Mouse (Mus musculus) brain, embryonic 14.5 days (tissue): Measurements from ENCODE around the gene Yjefn3. TPM values are rescaled to one million over a fixed set of nuclear protein-coding genes. Genes with fewer than 3 reads are reported as not detected.

ENCODE experiments used
- DNase-seq: peaks from one replicate; pipeline ENCODE4 v3.0.0-alpha.2; 2011; ENCODE audit warnings: low read depth
- CTCF ChIP-seq: fragments of 200-500 bp; IDR thresholded peaks from 2 replicates; pipeline ENCODE4 v1.5.1; 2012; ENCODE audit warnings: inconsistent platforms, mild to moderate bottlenecking, moderate library complexity, borderline replicate concordance; ENCODE audit not compliant: insufficient read depth, insufficient read length; ENCODE audit errors: extremely low read depth
- POLR2A ChIP-seq: fragments of 200-500 bp; IDR thresholded peaks from 2 replicates; pipeline ENCODE4 v1.6.1; 2012; ENCODE audit warnings: mild to moderate bottlenecking, inconsistent platforms, borderline replicate concordance; ENCODE audit not compliant: poor library complexity, insufficient read depth, insufficient read length, severe bottlenecking; ENCODE audit errors: extremely low read depth
- polyA plus RNA-seq: library from polyadenylated mRNA; depleted of rRNA; stranded (reverse); fragments of >200 nt; gene quantifications from 2 replicates; pipeline ENCODE4 v1.2.3, GENCODE M21; 2012

Gene Yjefn3
- polyA plus RNA-seq, 1 experiment = 12.6 TPM

DNA sequence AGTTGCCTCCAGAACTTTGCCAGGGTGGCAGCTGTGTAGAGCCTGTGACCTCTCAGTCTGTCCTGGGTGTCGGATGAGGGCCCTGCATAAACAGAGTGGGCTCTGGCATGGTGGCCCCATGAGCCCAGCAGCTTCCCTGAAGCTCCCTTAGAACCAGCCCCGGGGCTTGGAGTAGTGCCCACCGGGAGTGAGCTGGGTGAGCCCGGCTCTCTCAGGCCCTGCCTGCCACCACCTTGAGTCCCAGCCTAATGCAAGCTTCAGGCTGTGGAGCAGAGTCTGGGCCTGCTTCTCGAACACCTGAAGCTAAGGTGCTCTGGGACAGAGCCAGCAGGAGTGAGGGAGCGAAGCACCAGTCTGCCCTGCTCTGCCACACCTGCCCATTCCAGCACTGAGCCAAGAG, 31.6 kb downstream of the Yjefn3 start:
- DNase-seq = no peak
- TF ChIP-seq POLR2A = no peak
- TF ChIP-seq CTCF = no peak

DNA sequence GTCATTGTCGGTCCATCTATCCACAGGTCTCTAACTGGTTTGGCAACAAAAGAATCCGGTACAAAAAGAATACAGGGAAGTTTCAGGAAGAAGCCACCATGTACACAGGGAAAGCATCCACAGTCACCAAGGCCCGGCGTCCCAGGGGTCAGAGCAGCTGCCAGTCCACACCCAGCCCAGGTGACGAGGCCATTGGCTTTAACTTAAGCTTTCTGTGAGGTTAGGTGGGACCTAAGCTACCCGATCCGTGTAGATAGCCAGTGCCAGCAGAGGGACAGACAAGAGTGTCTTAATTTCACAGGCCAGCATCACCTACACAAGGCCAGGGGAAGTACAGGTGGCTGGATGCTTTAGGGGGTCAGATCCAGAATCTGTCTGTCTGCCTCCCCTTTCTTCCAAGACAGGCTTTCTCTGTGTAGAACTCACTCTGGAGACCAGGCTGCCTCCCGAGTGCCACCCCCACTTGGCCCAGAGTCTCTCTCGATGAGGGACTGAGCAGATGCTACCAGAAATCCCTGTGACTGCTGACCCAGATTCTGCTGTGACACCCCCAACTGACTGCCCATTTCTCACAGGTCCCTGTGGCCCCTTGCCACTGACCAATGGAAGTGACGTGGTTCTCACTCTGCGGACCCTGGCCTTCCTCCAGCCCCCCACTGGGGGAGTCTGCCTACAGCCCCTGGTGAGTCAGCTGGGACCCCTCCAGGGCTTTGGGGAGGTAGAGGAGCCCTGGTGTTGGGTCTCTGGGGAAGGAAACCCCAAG, 32.3 kb downstream of the Yjefn3 start:
- TF ChIP-seq CTCF = no peak
- TF ChIP-seq POLR2A = no peak
- DNase-seq = no peak

DNA sequence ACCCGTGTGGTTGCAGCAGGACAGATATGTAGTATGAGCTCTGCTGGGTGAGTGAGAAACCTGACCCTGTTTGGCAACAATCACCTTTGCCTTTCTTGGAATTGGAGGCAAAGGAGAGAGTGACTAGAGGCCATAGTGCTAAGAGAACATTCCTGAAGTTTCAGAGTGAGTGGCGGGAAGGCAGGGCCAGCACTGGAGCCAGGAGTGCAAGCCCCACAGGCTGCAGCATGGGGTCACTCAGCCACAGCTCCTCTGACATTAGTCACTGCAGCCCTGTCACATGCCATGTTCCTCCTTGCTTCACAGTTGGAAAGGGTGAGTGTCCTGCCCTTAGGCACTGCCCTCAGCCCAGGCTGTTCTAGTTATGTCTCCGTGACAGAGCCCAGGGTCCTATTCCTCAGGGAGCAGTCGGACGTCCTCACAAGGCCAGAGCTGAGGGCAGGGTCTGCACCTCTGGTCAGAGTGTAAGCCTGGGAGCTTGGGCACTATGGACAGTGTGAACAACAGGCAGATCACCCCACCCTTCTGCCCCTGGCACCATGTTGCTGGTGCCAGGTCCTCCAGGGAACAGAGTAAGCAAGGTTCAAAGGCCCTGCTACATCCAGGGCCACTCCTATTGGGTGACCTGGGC, 34.7 kb downstream of the Yjefn3 start:
- DNase-seq = no peak
- no peak for TF ChIP-seq POLR2A
- no peak for TF ChIP-seq CTCF

DNA sequence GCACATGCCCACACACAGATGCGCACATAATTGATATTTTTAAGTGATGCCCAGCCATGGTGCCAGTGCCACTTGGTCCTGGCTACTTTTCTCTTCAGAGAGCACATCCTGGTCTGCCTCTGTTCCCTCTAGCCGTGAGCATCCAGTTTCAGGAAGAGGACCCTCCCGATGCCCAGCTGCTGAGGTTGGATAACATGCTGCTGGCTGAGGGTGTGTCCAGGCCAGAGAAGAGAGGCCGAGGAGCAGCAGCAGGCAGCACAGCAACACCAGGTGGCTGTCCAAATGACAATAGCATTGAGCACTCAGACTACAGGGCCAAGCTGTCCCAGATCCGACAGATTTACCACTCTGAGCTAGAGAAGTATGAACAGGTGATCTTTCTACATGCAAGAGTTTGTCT, 38.3 kb downstream of the Yjefn3 start:
- DNase-seq = no peak
- TF ChIP-seq POLR2A (no peak), CTCF (no peak)

DNA sequence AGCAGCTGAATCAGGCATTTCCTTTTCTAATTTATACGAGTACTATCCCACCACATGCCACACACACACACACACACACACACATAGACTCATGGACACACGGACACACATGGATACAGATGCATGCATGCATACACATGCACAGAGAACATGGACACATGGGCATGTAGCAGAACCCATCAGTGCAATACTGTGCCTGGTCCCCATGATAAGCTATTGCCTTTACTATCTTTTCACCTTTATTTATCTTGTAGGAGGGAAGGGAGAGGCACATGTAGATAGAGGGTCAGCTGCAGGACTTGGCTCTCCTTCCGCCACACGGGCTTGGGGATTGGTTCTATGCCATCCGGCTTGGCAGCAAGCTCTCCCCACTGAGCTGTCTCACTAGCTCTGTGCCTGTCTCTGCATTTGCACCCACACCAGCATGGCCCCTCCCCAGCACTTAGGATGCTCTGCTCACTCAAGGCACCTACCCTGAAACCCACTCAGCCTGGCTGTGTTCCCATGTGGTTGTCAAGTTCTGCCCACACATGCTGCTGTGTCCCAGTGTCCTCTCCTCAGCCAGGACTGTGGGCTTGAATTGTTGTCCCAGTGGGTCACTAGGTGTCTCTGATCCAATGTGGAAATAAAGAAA, 39.0 kb downstream of the Yjefn3 start:
- DNase-seq = no peak
- TF ChIP-seq POLR2A (no peak), CTCF (no peak)

DNA sequence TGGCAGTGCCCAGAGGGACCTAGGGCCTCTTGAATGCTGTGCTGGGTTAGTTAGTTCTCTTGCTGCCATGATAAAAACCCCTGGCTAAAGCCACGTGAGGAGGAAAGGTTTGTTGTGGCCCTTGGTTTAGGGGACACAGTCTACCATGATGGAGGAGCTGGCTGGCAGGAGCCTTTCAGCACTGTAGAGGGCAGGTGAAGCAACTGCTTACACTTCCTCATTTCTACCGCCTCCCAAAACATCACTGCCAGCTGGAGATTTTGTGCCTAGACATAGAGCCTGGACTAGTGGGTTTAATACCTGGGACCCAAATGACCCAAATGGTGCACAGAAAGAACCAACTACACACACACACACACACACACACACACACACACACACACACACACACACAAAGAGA, 41.3 kb downstream of the Yjefn3 start:
- DNase-seq = no peak
- TF ChIP-seq CTCF (no peak), POLR2A (no peak)

DNA sequence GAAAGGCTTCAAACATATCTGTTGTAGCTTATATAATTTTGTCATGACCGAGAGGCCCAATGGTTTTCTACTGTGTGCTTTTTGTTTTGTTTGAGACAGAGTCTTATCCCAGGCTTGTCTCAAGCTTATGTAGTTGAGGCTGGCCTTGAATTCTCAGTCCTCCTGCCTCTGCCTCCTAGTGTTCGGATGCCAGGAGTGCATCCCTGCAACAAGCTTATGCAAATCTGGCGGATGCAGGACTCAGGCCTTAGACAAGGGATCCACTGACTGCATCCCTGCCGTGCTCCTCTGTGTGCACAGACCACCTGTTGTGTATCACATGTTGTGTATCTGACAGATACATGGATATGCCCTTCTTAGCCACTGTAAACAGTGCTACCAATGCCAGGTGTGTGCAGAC, 41.7 kb downstream of the Yjefn3 start:
- peak; percentile 24 for DNase-seq
- no peak for TF ChIP-seq POLR2A
- TF ChIP-seq CTCF = peak; percentile 23; the same call in 1 of the 2 replicates

DNA sequence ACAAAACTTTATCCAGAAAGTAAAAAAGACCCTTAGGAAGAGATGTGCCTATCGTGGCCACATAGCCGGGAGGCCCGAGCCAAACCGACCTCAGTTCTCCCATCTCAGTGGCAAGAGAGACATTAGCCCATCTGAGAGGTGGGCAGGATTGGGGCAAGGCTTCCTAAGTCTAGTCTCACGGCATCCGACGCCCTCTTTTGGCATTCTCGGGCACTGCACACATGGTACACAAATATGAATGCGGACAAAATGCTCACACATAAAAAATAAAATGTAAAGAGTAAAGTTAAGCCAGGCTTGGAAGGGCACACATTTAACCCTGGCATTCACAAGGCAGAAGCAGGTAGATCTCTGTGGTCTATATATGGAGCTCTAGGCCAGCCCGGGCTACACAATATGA, 48.6 kb downstream of the Yjefn3 start:
- no peak for TF ChIP-seq CTCF
- no peak for TF ChIP-seq POLR2A

DNA sequence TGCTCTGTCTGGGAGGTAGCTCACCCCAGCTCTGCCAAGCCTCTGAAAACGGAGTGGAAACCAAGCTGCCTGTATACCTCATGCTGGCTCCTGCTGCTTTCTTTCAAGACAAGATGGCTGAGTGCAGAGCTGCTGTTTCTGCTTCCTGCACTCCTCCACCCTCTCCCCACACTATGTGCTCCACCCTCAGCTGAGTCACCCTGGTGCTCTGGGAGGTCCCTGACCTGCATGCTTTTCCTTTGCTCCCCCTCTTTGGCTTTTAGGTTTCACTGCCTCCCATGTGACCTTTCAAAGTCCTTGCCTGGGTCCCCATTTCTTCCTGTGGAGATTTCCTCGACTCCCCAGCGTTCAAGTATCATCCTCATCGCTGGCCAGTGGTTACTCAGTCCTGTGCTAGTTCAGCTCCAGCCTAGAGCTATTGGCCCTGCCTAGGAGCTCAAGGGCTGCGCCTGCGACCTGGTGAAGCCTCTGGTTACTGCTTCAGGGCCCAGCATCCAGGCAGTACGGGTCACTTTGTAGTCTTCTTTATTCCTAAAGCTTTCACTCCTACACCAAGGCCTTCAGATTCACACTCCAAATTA, 51.5 kb downstream of the Yjefn3 start:
- no peak for TF ChIP-seq CTCF
- no peak for TF ChIP-seq POLR2A
- DNase-seq = no peak

More for the DNA sequence above, 48.6 kb downstream of the Yjefn3 start:
- no peak for DNase-seq

DNA sequence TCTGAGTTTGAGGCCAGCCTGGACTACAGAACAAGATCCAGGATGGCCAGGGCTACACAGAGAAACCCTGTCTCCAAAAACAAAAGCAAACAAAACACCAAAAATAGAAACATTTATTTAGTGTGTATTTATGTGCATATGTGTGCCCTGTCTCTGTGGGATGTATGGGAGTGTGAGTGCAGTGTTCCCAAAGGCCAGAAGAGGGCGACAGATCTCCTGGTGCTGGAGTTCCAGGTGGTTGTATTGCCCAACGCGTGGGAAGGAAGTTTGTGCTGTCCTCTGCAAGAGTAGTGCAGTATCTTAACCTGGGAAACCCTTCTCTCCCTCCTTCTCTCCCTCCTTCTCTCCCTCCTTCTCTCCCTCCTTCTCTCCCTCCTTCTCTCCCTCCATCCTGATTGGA, 52.6 kb downstream of the Yjefn3 start:
- peak; percentile 47; the same call in 1 of the 2 replicates for TF ChIP-seq CTCF
- no peak for TF ChIP-seq POLR2A
- DNase-seq = no peak

DNA sequence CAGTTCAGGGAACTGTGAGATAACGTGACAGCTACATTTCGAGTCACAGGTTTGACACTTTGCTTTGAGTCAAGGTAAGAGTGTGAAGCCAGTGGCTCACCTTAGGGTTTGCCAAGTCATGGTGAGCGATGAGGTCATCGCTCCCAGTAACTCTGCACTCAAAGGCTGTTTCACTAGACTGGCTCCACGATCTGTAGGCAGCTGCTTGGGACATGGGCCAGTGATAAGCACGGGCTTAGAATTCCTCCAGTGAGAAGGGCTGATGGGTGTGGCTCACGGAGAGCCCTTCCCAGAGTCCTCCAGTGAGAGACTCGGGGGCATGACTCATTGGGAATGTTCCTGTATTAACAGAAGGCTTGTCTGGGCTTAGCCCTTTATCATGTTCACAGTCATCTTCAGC, 53.6 kb downstream of the Yjefn3 start:
- TF ChIP-seq CTCF (no peak), POLR2A (no peak)
- no peak for DNase-seq
